Mouse (Mus musculus): ENCODE results near the gene Cfap54. TPM values are rescaled to one million over a fixed set of nuclear protein-coding genes. Genes with fewer than 3 reads are reported as not detected.

Gene Cfap54
- polyA plus RNA-seq, 1 experiment = 0.18 TPM

GRCm38 (mm10) chr10:93097439-93097838 is 16.0 kb upstream of the Cfap54 start:
- DNase-seq (ENCODE audit: low spot score) = no peak

- DNase-seq (ENCODE audit: low spot score) = no peak
These were observed 14.4 kb upstream of the Cfap54 start for GRCm38 (mm10) chr10:93095827-93096226.

DNA sequence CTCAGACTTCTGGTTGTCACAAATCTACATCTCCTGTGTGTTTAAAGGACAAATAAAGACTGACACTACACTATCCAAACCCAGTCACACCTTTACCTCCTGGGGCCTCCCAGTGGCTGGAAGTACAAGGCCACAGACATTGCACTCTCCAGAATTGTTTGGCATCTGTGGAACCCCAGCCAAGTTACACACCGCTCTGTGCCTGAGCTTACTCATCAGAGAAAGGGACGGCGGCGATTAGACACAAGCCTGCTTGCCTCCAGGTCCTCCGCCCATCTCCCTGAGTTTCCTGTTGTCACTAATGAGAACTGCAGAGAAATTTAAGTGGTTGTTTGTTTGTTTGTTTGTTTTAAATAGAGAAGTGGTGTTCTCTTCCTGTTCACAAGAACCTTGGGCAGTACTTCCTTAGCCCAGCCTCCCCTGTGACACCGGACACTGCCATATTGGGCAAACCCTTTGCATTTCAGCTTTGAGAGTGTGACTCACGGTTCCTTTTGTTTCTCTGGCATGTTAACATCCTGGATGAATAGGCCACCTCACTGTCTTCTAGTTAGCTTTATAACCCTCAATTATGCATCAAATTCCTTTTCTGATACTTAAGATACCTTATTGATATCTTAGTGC is 13.7 kb upstream of the Cfap54 start:
- DNase-seq (ENCODE audit: low spot score) = no peak

GRCm38 (mm10) chr10:93091928-93092327 is 10.5 kb upstream of the Cfap54 start:
- DNase-seq (ENCODE audit: low spot score) = no peak

DNA sequence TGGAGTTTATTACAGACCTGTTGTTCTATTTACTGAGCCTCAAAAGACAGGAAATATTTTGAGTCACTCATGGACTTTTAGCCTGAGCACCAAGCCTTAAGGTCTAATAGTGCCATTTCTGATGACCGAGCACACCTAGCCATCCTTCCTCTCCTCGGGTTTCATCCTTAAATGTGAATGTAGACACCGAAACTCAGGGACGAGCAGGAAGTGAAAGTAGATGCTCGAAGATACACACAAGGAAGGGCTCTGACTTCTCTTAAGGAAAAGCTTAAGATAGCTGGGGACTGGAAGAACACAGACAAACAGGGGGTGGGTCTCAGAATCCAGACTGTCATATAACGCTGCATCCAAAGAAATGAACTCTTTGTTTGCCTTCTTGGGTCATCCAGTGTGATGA is 8.8 kb upstream of the Cfap54 start:
- no peak for DNase-seq (ENCODE audit: low spot score)

- DNase-seq (ENCODE audit: low spot score) = no peak
These were observed 7.1 kb upstream of the Cfap54 start for GRCm38 (mm10) chr10:93088396-93089048.

DNA sequence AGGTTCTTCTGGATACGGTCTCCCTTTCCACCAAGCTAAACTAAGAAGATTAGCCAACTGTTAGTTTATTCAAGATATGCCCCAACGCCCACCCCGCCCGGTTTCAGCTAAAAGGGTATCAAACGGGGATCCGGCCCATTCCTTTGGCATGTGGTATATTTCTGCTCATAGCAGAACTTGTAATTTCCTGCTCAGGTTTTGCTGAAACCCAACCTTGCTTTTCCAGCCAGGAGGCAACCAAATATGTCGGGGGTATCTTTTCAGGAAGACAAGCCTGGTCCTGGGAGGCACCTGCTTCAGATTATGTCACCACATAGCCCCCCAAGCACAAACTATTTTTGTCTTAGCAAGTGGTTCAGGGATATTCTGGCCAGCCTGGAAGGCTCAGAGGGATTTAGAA is 6.1 kb upstream of the Cfap54 start:
- no peak for DNase-seq (ENCODE audit: low spot score)

GRCm38 (mm10) chr10:93083963-93084340 is 2.5 kb upstream of the Cfap54 start:
- no peak for DNase-seq (ENCODE audit: low spot score)

DNA sequence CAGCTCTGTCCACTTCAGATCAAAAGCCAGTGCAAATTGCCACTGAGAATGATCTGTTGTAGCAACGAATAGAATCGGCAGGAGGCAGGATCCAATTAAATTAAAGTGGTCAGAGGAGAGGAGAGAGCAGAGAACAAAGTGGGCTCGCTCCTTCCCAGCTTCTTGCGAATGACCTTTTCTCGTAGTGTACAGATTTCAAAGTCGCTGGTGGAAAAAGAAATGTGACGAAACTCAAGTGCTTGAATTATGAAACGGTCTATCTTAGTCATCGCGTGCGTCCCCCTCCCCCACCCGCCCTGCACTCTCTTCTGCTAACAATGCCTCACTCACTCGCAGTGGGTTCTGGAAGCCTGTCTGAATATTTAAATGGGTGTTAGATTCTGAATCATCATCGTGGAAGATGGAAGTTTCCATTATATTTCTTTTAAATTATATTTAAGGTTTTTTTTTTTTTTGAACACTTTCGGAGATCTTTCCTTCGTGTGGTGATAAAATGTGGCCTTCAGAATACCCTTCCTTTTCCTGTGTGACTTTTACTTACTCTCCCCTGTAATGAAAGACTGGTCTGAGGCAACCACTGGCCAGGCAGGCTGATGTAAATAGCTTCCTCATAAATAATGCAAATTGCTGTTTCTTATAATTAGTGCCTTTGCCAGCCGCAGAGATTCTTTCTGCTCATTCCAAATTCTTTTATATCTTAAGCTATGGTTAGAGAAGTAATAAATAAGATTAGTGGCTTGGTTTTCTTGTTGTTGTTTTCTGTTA is 2.0 kb upstream of the Cfap54 start:
- DNase-seq (ENCODE audit: low spot score) = no peak

DNA sequence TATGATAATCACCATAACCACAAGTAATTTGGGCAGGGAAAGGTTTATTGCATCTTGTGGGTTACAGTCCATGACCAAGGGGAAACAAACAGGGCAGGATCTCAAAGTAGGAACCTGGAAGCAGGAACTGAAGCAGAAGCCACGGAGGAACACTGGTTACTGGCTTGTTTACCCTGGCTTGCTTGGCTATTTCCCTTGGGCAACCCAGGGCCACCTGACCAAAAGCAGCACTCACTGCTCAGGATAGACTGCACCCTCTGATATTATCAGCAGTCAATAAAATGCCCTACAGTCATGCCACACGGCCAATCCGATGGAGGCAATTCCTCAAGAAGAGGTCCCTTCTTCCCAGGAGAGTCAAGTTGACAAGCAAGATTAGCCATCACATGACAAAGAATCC is 1.9 kb downstream of the Cfap54 start:
- DNase-seq (ENCODE audit: low spot score) = no peak

- DNase-seq (ENCODE audit: low spot score) = no peak
These were observed 3.4 kb downstream of the Cfap54 start for GRCm38 (mm10) chr10:93077935-93078479.

DNA sequence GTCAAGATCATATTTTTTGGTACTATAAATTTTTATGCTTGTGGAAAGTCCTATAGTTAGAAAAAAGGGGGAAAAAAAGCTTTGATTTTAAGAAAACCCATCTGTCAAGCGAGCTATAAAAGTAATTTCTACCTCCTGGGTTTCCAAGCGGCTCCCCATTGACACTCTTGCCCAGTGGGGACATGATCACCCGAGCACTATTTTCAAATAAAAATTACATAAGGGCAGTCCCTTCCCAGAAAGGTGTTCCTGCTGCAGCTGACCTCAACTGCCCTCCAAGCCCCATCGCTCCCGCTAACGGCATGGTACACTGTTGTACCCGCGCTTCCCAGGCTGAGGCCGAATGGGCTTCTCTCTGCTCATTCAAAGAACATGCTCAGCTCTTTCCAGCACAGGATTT is 5.0 kb downstream of the Cfap54 start:
- DNase-seq (ENCODE audit: low spot score) = no peak

- DNase-seq (ENCODE audit: low spot score) = no peak
These were observed 5.6 kb downstream of the Cfap54 start for GRCm38 (mm10) chr10:93075856-93076255.

GRCm38 (mm10) chr10:93072769-93073168 is 8.6 kb downstream of the Cfap54 start:
- DNase-seq (ENCODE audit: low spot score) = no peak

DNA sequence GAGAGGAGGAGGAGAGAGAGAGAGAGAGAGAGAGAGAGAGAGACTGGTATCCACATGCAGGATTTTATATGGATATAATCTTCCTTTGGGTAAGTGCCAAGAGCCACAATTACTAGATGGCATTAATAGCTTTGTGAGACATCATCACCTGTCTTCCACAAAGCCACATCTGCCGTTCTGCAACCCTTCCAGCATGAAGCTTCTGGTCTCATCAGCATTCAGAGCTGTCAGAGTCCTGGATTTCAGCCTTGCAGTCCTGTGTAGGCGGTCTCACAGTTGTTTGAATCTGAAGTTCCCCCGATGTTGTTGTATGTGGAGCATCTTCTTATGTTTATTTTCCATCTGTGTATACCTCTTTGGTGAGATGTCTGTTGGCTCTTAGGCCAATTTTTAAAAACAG is 9.7 kb downstream of the Cfap54 start:
- DNase-seq (ENCODE audit: low spot score) = no peak

- no peak for DNase-seq (ENCODE audit: low spot score)
These were observed 11.1 kb downstream of the Cfap54 start for GRCm38 (mm10) chr10:93070121-93070898.

DNA sequence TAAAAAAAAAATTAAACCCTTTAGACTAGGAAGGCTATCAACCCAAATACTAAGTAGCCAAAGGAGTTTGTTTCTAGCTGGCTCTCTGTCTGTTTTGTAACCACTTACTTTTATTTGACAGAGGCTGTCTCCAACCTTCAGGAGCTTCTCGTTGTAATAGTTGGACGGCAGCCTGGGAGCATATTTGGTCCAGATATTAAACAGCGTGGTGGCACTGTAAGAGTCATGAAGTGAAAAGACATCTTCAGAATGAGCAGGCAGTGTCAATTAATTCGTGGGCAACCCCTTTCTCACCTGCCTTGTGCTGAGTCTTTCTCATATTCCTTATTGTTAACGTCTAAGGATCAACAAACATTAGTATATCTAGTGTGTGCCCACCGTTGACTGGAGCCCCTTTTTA is 11.7 kb downstream of the Cfap54 start:
- no peak for DNase-seq (ENCODE audit: low spot score)

DNA sequence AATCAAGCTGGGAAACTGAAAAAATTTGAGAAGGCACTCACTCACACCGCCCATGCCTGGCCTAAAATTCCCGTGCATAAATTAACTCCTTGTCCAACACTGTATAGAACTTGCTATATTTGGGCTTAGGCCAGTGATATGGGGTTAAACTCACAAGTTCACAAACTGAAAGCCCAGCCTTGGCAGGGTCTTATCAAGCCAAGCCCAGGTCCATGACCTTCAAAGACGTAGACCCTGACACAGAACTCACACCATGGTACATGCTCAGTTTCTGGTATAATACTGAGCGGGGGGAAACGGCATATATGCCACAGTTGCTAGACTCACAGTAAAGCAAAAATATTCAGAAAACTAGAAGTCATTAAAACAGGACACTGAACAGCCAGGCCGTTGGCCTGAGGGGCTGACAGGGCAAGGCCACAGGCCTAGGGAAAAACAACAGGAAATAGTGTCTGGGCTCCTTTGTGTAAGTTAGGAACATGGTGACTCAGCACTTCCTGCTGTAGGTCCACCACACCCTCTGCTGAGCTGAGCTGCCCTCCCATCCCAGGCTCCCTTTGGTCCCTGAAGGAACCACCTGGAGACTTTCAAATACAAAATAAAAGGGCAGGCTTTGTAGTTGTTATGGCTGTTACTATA is 12.3 kb downstream of the Cfap54 start:
- DNase-seq (ENCODE audit: low spot score) = no peak

DNA sequence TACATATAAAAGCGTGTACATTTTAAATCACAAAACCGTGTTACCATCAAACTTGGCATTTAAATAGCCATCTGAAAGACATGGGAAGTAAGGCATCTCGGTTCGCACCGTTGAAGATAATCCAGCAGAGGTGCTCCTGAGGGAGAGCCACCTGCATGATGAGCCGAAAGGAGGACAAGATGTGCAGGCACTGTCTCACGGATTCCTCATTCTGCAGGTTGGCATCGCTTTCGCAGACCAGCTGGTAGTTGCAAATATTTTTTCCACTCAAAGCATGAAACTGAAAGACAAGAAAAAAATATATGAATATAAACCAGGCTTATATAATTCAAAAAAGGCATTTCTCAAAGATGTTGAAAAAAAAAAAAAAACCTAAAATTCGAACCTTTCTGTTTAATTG is 16.4 kb downstream of the Cfap54 start:
- no peak for DNase-seq (ENCODE audit: low spot score)

DNA sequence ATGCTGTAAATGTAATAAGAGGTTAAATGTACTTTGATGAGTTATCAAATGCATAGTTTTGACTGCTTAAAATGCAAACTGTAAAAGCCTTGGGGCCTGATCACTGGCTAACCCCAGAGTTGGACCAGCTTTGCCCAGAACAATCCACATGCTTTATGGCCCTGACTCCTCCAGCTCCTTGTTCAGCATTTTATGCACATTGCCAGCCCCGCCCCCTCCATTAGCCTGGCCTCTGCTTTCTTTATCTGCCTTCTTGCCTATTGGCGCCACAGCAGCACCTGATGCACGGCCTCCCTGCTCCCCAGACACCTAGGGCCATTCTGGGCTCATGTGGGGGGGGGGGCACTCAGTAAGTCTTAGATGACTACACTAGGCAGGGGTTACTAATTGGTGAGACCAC is 17.8 kb downstream of the Cfap54 start:
- DNase-seq (ENCODE audit: low spot score) = no peak

DNA sequence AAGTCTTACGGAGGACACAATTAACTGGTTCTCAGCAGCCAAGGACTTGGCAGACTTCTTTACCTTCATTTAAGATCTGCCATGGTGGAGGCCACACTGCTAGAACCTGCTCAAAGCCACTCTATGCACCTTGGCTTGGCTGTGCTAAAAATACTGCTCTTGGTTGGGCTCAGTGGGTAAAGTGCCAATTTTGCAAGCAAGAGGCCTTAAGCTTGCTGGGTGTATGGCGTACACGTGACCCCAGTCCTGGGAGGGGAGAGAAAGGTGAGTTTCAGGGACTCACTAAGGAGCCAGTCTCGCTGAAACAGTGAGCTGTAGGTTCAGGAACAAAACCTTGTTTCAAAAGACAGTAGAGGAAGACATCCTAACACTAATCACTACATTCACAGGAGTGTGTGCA is 19.0 kb downstream of the Cfap54 start:
- DNase-seq (ENCODE audit: low spot score) = no peak

DNA sequence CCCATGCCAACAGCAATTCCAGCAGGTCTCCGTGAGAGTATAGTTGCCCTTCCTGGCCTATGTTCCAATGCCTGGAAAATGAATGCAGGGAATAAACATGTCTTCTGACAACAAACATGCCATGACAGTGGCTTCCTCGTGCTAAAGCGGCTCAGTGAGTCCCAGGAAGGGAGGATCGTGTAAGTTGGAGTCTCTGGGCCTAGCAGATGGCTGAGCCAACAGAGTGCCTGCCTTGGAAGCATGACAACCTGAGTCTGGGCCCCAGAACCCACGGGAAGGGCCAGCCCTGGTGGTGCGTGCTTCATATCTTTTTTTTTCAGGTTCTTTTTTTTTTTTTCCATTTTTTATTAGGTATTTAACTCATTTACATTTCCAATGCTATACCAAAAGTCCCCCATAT is 27.6 kb downstream of the Cfap54 start:
- no peak for DNase-seq (ENCODE audit: low spot score)

All from urinary bladder, adult 2 months (tissue).